Mouse (Mus musculus): Measurements from ENCODE around the gene Pold2. TPM values are rescaled to one million over a fixed set of nuclear protein-coding genes. Genes with fewer than 3 reads are reported as not detected.
A peak's percentile ranks its signal among the peaks of the same experiment; 100 is the strongest.

Pold2 gene
- 285 and 366 TPM in 2 replicates for total RNA-seq (2012; rRNA removed)
- polyA plus RNA-seq (2012; ENCODE audit: insufficient read depth in 1 of 2, insufficient read length in 2 of 2, low read depth in 1 of 2, low replicate concordance in 2 of 2, missing spikeins in 1 of 2), result 100 to 1,000 TPM in 1 of 2 experiments, not detected in 1; 261 TPM

DNA sequence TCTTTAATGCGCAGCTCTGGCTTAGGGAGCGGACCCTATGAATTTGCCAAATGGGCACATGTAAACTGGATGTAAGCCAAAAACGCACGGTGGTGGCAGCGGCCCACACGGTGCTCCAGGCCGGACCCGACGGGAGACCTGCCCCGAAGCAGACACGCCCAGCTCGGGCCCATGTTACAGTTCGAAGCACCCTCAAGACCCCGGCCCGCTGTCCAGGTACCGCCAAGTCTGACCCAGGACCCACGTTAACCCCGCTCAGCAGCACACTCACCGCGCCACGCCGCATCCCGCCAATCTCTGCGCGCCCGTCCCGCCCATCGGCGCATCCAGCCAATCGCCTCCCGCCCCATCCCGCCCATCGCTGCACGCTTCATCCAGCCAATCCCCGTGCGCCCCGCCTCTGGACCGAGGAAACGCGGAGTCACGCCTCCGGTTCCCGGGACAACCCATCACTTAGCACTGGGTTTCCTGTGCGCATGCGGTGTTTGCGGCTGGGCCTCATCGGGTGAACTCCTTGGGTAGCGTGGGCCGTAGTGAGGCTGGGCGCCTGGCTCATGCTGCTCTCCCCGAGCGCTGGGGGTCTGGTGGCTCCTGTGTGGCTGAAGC, at the start of gene Pold2:
Pold2 (minus strand) TSS at position 372 of the 606 bp plus-strand sequence.
- Histone ChIP-seq H3K4me1 (ENCODE audit: control insufficient read depth in 1 of 2, insufficient read depth in 2 of 2, low read length in 2 of 2) (peaks cover 3 to 11% of the 10 kb centered on the region in 2 experiments; a peak in 3 of 4 replicates), H3K79me2 (ENCODE audit: control insufficient read depth, insufficient read depth, low read length, poor library complexity) (peaks cover 11% of the 10 kb centered on the region), H3K9ac (ENCODE audit: control insufficient read depth, low read depth, low read length, poor library complexity, severe bottlenecking) (peak within 1 kb of the TSS; percentile 88), H3K4me3 (ENCODE audit: control insufficient read depth in 1 of 2, insufficient read depth in 1 of 2, low read depth in 2 of 2, low read length in 2 of 2) (peak within 1 kb of the TSS; percentile 80 to 87), H3K27ac (ENCODE audit: control insufficient read depth, low read depth, low read length) (peak within 1 kb of the TSS; percentile 82), H3K27me3 (ENCODE audit: control insufficient read depth in 1 of 2, insufficient read depth in 2 of 2, low read length in 2 of 2) (no peaks in the 10 kb centered on the region), H3K9me3 (replicated peaks; ENCODE audit: insufficient read depth, low read length) (no peaks in the 10 kb centered on the region), H3K36me3 (ENCODE audit: control insufficient read depth in 1 of 2, insufficient read depth in 2 of 2, low read length in 2 of 2) (peaks cover 0 to 8% of the 10 kb centered on the region in 2 experiments; a peak in 3 of 4 replicates)
- peak; percentile 100 for DNase-seq (ENCODE audit: low read depth, low spot score)
- TF ChIP-seq SMC3 (IDR thresholded peaks at IDR 0.05; ENCODE audit: low read depth, low read length), result peak; percentile 12
- TF ChIP-seq SIN3A (IDR thresholded peaks at IDR 0.05; ENCODE audit: low read length), result peak; percentile 90
- TF ChIP-seq ZMIZ1 (IDR thresholded peaks at IDR 0.05; ENCODE audit: low read depth, low read length), result peak; percentile 96
- TF ChIP-seq TCF12 (IDR thresholded peaks at IDR 0.05; ENCODE audit: low read depth, low read length), result peak; percentile 77
- TF ChIP-seq MYB (IDR thresholded peaks at IDR 0.05; ENCODE audit: low read depth, low read length), result no peak
- TF ChIP-seq MXI1 (IDR thresholded peaks at IDR 0.05; ENCODE audit: low read depth, low read length), result peak; percentile 91; the same call in 1 of the 2 replicates
- TF ChIP-seq TBP (IDR thresholded peaks at IDR 0.05; ENCODE audit: low read depth, low read length), result peak; percentile 84
- 0 out of 2 replicates have a peak, but pooled peaks have one; percentile 19 for TF ChIP-seq CHD1 (IDR thresholded peaks at IDR 0.05; ENCODE audit: low read depth, low read length)
- no peak for TF ChIP-seq ZC3H11A (IDR thresholded peaks at IDR 0.05; ENCODE audit: low read depth, low read length)
- TF ChIP-seq ZNF384 (IDR thresholded peaks at IDR 0.05; ENCODE audit: low read depth, low read length), result no peak
- TF ChIP-seq ETS1 (IDR thresholded peaks at IDR 0.05; ENCODE audit: low read depth, low read length), result no peak; the same call in 1 of the 2 replicates
- 0 out of 2 replicates have a peak, but pooled peaks have one; percentile 58 for TF ChIP-seq UBTF (IDR thresholded peaks at IDR 0.05; ENCODE audit: borderline replicate concordance, insufficient read depth, low read depth, low read length)
- no peak; the same call in 1 of the 2 replicates for TF ChIP-seq KAT2A (conservative IDR thresholded peaks at IDR 0.05; ENCODE audit: low read depth, low read length)
- peak; percentile 89 for TF ChIP-seq MYC (IDR thresholded peaks at IDR 0.05; ENCODE audit: low read depth, low read length)
- TF ChIP-seq ELF1 (IDR thresholded peaks at IDR 0.05; ENCODE audit: low read depth, low read length), result peak; percentile 79
- no peak for TF ChIP-seq MAZ (IDR thresholded peaks at IDR 0.05; ENCODE audit: low read depth, low read length)
- TF ChIP-seq E2F4 (IDR thresholded peaks at IDR 0.05; ENCODE audit: borderline replicate concordance, low read depth, low read length), result peak; percentile 77; the same call in 1 of the 2 replicates
- TF ChIP-seq USF2 (IDR thresholded peaks at IDR 0.05; ENCODE audit: borderline replicate concordance in 1 of 2, insufficient read depth in 1 of 2, low read depth in 1 of 2, low read length in 2 of 2), result no peak
- no peak for TF ChIP-seq MEF2A (IDR thresholded peaks at IDR 0.05; ENCODE audit: extremely low read depth, insufficient replicate concordance, low read depth, low read length, poor library complexity, severe bottlenecking)
- TF ChIP-seq NELFE (IDR thresholded peaks at IDR 0.05; ENCODE audit: low read depth, low read length), result peak; percentile 98
- peak; percentile 90 for TF ChIP-seq NRF1 (IDR thresholded peaks at IDR 0.05; ENCODE audit: insufficient read depth, low read depth, low read length, poor library complexity, severe bottlenecking)
- TF ChIP-seq EP300 (IDR thresholded peaks at IDR 0.05; ENCODE audit: low read depth in 1 of 2, low read length in 2 of 2), result peak in 1 of 2 experiments; percentile 13; a peak in 1 of 4 replicates
- TF ChIP-seq CHD2 (IDR thresholded peaks at IDR 0.05; ENCODE audit: low read length), result no peak
- peak; percentile 28; the same call in 1 of the 2 replicates for TF ChIP-seq BHLHE40 (IDR thresholded peaks at IDR 0.05; ENCODE audit: borderline replicate concordance, low read depth, low read length)
- TF ChIP-seq CTCF (IDR thresholded peaks at IDR 0.05 in 2 of 3, conservative IDR thresholded peaks at IDR 0.05 in 1 of 3; ENCODE audit: control insufficient read depth in 1 of 3, insufficient read depth in 1 of 3, low read depth in 2 of 3, low read length in 3 of 3, poor library complexity in 1 of 3, severe bottlenecking in 1 of 3), result no peak
- no peak for TF ChIP-seq GABPA (IDR thresholded peaks at IDR 0.05; ENCODE audit: low read depth, low read length)
- no peak for TF ChIP-seq JUND (IDR thresholded peaks at IDR 0.05; ENCODE audit: low read depth, low read length)
- peak; percentile 79; the same call in 1 of the 2 replicates for TF ChIP-seq HCFC1 (IDR thresholded peaks at IDR 0.05; ENCODE audit: low read depth, low read length)
- peak; percentile 81 for TF ChIP-seq MAX (IDR thresholded peaks at IDR 0.05; ENCODE audit: low read length)
- TF ChIP-seq GATA1 (IDR thresholded peaks at IDR 0.05; ENCODE audit: low read depth, low read length), result no peak
- no peak for TF ChIP-seq POLR2AphosphoS5 (IDR thresholded peaks at IDR 0.05; ENCODE audit: borderline replicate concordance, low read depth, low read length)
- TF ChIP-seq ZKSCAN1 (IDR thresholded peaks at IDR 0.05; ENCODE audit: low read depth, low read length), result no peak
- TF ChIP-seq RCOR1 (IDR thresholded peaks at IDR 0.05; ENCODE audit: low read depth, low read length), result no peak
- peak; percentile 98 for TF ChIP-seq POLR2AphosphoS2 (IDR thresholded peaks at IDR 0.05; ENCODE audit: low read length)
- TF ChIP-seq RAD21 (IDR thresholded peaks at IDR 0.05; ENCODE audit: low read depth, low read length), result no peak

Measured in MEL (cell line).